Mouse (Mus musculus): ENCODE data around the gene Cd180. TPM values are rescaled to one million over a fixed set of nuclear protein-coding genes. Genes with fewer than 3 reads are reported as not detected.
A peak's percentile ranks its signal among the peaks of the same experiment; 100 is the strongest.
"Not testable (repeated sequence)": the region's sequence is repeated elsewhere in the genome, so short reads cannot be mapped to it uniquely, and the experiment has no call there.

The Cd180 gene
- polyA plus RNA-seq, 1 experiment from 2014 or later = 0.42 TPM

DNA sequence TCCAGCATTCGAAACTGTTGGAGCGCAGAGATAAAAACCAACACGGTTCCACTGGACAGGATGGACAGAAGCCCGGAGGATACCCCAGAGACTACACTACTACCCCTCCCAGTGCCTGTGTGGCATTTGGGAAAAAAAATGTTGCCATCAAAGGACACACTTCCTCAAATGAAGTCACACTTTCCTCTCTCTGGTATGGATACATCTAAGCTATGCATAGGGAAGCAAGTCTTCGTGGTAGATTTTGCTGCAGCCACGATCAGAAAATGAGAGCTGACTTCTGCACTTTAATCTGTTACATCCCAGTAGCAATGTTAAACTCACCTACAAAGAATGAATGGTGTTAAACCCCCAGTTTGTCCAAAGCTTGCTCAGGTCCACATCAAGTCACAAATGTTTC lies 24.4 kb upstream of the Cd180 start:
- WGBS = 78% methylated on average over 6 of the region's 6 CpGs
- DNase-seq (ENCODE audit: low spot score) = no peak
- Histone ChIP-seq H3K9me3 (ENCODE audit: control insufficient read depth, low read length) (no peaks in the 10 kb centered on the region), H3K9ac (ENCODE audit: low read length) (no peak overlapping the region), H3K27me3 (ENCODE audit: control insufficient read depth, insufficient read depth, low read length) (no peaks in the 10 kb centered on the region), H3K4me2 (replicated peaks; ENCODE audit: low read depth) (no peak overlapping the region), H3K27ac (replicated peaks) (no peak overlapping the region), H3K36me3 (ENCODE audit: control insufficient read depth, insufficient read depth, low read length) (no peaks in the 10 kb centered on the region), H3K4me3 (ENCODE audit: low read depth, low read length) (no peak overlapping the region), H3K4me1 (replicated peaks; ENCODE audit: control insufficient read depth, insufficient read depth) (0 out of 2 replicates have a peak, but pooled peaks cover 2% of the 10 kb centered on the region)
- no peak for TF ChIP-seq CTCF (IDR thresholded peaks at IDR 0.05; ENCODE audit: low read depth)
- no peak for TF ChIP-seq EP300 (optimal IDR thresholded peaks at IDR 0.05)
- no peak for ATAC-seq (ENCODE audit: low FRiP score, low TSS enrichment)

- no peak for DNase-seq (ENCODE audit: low spot score)
- Histone ChIP-seq H3K9ac (ENCODE audit: low read length) (no peak overlapping the region), H3K9me3 (ENCODE audit: control insufficient read depth, low read length) (no peaks in the 10 kb centered on the region), H3K4me1 (replicated peaks; ENCODE audit: control insufficient read depth, insufficient read depth) (0 out of 2 replicates have a peak, but pooled peaks cover 2% of the 10 kb centered on the region), H3K27me3 (ENCODE audit: control insufficient read depth, insufficient read depth, low read length) (no peaks in the 10 kb centered on the region), H3K4me2 (replicated peaks; ENCODE audit: low read depth) (no peak overlapping the region), H3K27ac (replicated peaks) (no peak overlapping the region), H3K4me3 (ENCODE audit: low read depth, low read length) (no peak overlapping the region), H3K36me3 (ENCODE audit: control insufficient read depth, insufficient read depth, low read length) (no peaks in the 10 kb centered on the region)
- TF ChIP-seq EP300 (optimal IDR thresholded peaks at IDR 0.05) (no peak), CTCF (IDR thresholded peaks at IDR 0.05; ENCODE audit: low read depth) (no peak)
- 33% methylated on average over 14 of the region's 14 CpGs for WGBS
- no peak for ATAC-seq (ENCODE audit: low FRiP score, low TSS enrichment)
These were observed 23.7 kb upstream of the Cd180 start for GRCm38 (mm10) chr13:102669522-102670256.

DNA sequence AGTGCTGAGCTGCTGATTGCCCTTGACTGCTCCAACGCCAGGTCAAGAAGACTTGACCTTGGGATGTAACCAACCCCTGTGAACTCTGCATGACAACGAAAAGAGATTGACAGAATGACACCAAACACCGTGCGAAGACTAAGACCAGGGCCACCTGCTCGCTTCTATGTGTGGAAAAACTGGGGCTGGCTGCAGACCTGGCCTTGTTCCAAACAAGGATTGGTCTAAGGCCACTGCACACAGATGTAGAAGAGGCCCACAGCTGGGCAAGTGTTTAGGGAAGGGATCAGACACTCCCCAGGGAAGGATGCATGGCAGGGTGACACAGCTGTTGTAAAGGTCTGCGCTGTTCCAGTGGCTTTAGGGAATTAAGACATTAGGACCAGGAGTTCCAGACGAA lies 22.9 kb upstream of the Cd180 start:
- ATAC-seq (ENCODE audit: low FRiP score, low TSS enrichment) (no peak), DNase-seq (ENCODE audit: low spot score) (no peak)
- H3K4me1 ChIP-seq (replicated peaks; ENCODE audit: control insufficient read depth, insufficient read depth) = 0 out of 2 replicates have a peak, but pooled peaks cover 2% of the 10 kb centered on the region
- H3K9ac ChIP-seq (ENCODE audit: low read length) = no peak overlapping the region
- H3K27ac ChIP-seq (replicated peaks) = no peak overlapping the region
- WGBS = 70% methylated on average over 7 of the region's 7 CpGs
- H3K27me3 ChIP-seq (ENCODE audit: control insufficient read depth, insufficient read depth, low read length) = no peaks in the 10 kb centered on the region
- no peak overlapping the region for H3K4me2 ChIP-seq (replicated peaks; ENCODE audit: low read depth)
- no peak overlapping the region for H3K4me3 ChIP-seq (ENCODE audit: low read depth, low read length)
- H3K36me3 ChIP-seq (ENCODE audit: control insufficient read depth, insufficient read depth, low read length) = no peaks in the 10 kb centered on the region
- no peak for TF ChIP-seq CTCF (IDR thresholded peaks at IDR 0.05; ENCODE audit: low read depth)
- TF ChIP-seq EP300 (optimal IDR thresholded peaks at IDR 0.05) = no peak
- no peaks in the 10 kb centered on the region for H3K9me3 ChIP-seq (ENCODE audit: control insufficient read depth, low read length)

GRCm38 (mm10) chr13:102674083-102674482 lies 19.3 kb upstream of the Cd180 start:
- Histone ChIP-seq H3K4me1 (replicated peaks; ENCODE audit: control insufficient read depth, insufficient read depth) (0 out of 2 replicates have a peak, but pooled peaks cover 2% of the 10 kb centered on the region), H3K27ac (replicated peaks) (no peak overlapping the region), H3K4me2 (replicated peaks; ENCODE audit: low read depth) (no peak overlapping the region), H3K4me3 (ENCODE audit: low read depth, low read length) (no peak overlapping the region), H3K9ac (ENCODE audit: low read length) (no peak overlapping the region), H3K27me3 (ENCODE audit: control insufficient read depth, insufficient read depth, low read length) (no peaks in the 10 kb centered on the region), H3K9me3 (ENCODE audit: control insufficient read depth, low read length) (no peaks in the 10 kb centered on the region), H3K36me3 (ENCODE audit: control insufficient read depth, insufficient read depth, low read length) (no peaks in the 10 kb centered on the region)
- 85% methylated on average over 3 of the region's 3 CpGs for WGBS
- TF ChIP-seq CTCF (IDR thresholded peaks at IDR 0.05; ENCODE audit: low read depth) (no peak), EP300 (optimal IDR thresholded peaks at IDR 0.05) (no peak)
- ATAC-seq (ENCODE audit: low FRiP score, low TSS enrichment) (no peak), DNase-seq (ENCODE audit: low spot score) (no peak)

- H3K4me1 ChIP-seq (replicated peaks; ENCODE audit: control insufficient read depth, insufficient read depth); H3K4me3 ChIP-seq (ENCODE audit: low read depth, low read length); H3K9ac ChIP-seq (ENCODE audit: low read length); H3K9me3 ChIP-seq (ENCODE audit: control insufficient read depth, low read length); H3K36me3 ChIP-seq (ENCODE audit: control insufficient read depth, insufficient read depth, low read length); H3K4me2 ChIP-seq (replicated peaks; ENCODE audit: low read depth); H3K27ac ChIP-seq (replicated peaks); H3K27me3 ChIP-seq (ENCODE audit: control insufficient read depth, insufficient read depth, low read length); ATAC-seq (ENCODE audit: low FRiP score, low TSS enrichment); DNase-seq (ENCODE audit: low spot score): not testable (repeated sequence)
- WGBS = 86% methylated on average over 4 of the region's 4 CpGs
These were observed 15.8 kb upstream of the Cd180 start for GRCm38 (mm10) chr13:102677602-102678001.

GRCm38 (mm10) chr13:102678482-102678881 lies 14.9 kb upstream of the Cd180 start:
- Histone ChIP-seq H3K27ac (replicated peaks) (no peak overlapping the region), H3K9me3 (ENCODE audit: control insufficient read depth, low read length) (no peaks in the 10 kb centered on the region), H3K4me3 (ENCODE audit: low read depth, low read length) (no peak overlapping the region), H3K27me3 (ENCODE audit: control insufficient read depth, insufficient read depth, low read length) (no peaks in the 10 kb centered on the region), H3K36me3 (ENCODE audit: control insufficient read depth, insufficient read depth, low read length) (no peaks in the 10 kb centered on the region), H3K4me2 (replicated peaks; ENCODE audit: low read depth) (no peak overlapping the region), H3K4me1 (replicated peaks; ENCODE audit: control insufficient read depth, insufficient read depth) (no peaks in the 10 kb centered on the region), H3K9ac (ENCODE audit: low read length) (no peak overlapping the region)
- TF ChIP-seq EP300 (optimal IDR thresholded peaks at IDR 0.05) = no peak
- peak; percentile 99 for TF ChIP-seq CTCF (IDR thresholded peaks at IDR 0.05; ENCODE audit: low read depth)
- ATAC-seq (ENCODE audit: low FRiP score, low TSS enrichment) = peak; percentile 40; the same call in 1 of the 2 replicates
- peak; percentile 75 for DNase-seq (ENCODE audit: low spot score)
- 8% methylated on average over 2 of the region's 2 CpGs for WGBS

Measured in stomach, postnatal 0 days (tissue).